Mouse (Mus musculus): ENCODE measurements at regions not wholly inside any gene's neighbourhood (a gene's known extent, or its start where the extent isn't known, plus 50 kb on each side); places are given as distances from the start of the nearest gene placed in this dataset.

GRCm38 (mm10) chr6:116767738-116768522, 51.2 kb upstream of the Tmem72 start:
- peak; percentile 84 for DNase-seq

- DNase-seq, result peak; percentile 50
Observed at GRCm38 (mm10) chr6:116774954-116775675, 58.4 kb upstream of the Tmem72 start.

- DNase-seq, result no peak
Observed at GRCm38 (mm10) chr6:116786553-116787335, 70.0 kb upstream of the Tmem72 start.

GRCm38 (mm10) chr6:116793321-116793960, 76.7 kb upstream of the Tmem72 start:
- no peak for DNase-seq

- no peak for DNase-seq
Observed at GRCm38 (mm10) chr6:116793961-116794336, 77.2 kb upstream of the Tmem72 start.

- peak; percentile 29 for DNase-seq
Observed at GRCm38 (mm10) chr6:116821215-116821912, 104.7 kb upstream of the Tmem72 start.

GRCm38 (mm10) chr6:116822605-116823004, 105.9 kb upstream of the Tmem72 start:
- no peak for DNase-seq

- no peak for DNase-seq
Observed at GRCm38 (mm10) chr6:116825628-116826027, 108.9 kb upstream of the Tmem72 start.

GRCm38 (mm10) chr6:116829341-116829740, 112.6 kb upstream of the Tmem72 start:
- peak; percentile 91 for DNase-seq

- peak; percentile 10 for DNase-seq
Observed at GRCm38 (mm10) chr6:116845990-116846862, 129.5 kb upstream of the Tmem72 start.

GRCm38 (mm10) chr6:116848538-116849093, 131.9 kb upstream of the Tmem72 start:
- no peak for DNase-seq

GRCm38 (mm10) chr6:116854029-116854428, 137.3 kb upstream of the Tmem72 start:
- no peak for DNase-seq

- DNase-seq, result no peak
Observed at GRCm38 (mm10) chr6:116856093-116856492, 139.4 kb upstream of the Tmem72 start.

- DNase-seq, result no peak
Observed at GRCm38 (mm10) chr6:116856917-116857491, 140.3 kb upstream of the Tmem72 start.

GRCm38 (mm10) chr6:116863130-116863529, 146.4 kb upstream of the Tmem72 start:
- no peak for DNase-seq

- DNase-seq, result no peak
Observed at GRCm38 (mm10) chr6:116863626-116864025, 146.9 kb upstream of the Tmem72 start.

- DNase-seq, result no peak
Observed at GRCm38 (mm10) chr6:116893299-116893698, 176.6 kb upstream of the Tmem72 start.

- no peak for DNase-seq
Observed at GRCm38 (mm10) chr6:116894252-116894651, 177.5 kb upstream of the Tmem72 start.

- DNase-seq, result peak; percentile 57
Observed at GRCm38 (mm10) chr6:116895114-116895513, 178.4 kb upstream of the Tmem72 start.

- DNase-seq, result no peak
Observed at GRCm38 (mm10) chr6:116896132-116896630, 179.5 kb upstream of the Tmem72 start.

All from kidney, postnatal 14 days (tissue).